Mouse (Mus musculus): ENCODE measurements around the gene Cep112.

DNA sequence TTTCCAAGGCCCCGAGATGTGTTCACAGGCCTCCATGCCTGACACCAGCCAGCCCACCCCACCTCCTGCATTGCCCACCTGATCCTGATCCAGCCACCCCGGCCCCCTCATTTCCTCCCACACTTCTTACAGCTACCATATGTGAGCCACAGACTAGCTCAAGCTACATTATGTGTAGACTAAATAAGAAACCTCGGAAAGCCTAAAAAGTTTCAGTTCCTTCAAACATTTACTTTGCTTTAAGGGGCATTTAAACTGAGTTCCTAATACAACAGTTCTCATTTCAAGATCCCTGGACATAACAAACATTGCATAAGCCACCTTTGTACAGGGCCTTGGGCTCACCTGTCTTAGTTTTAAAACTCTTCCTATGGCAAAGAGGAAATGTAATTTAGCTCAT lies 415.2 kb downstream of the Cep112 start:
- TF ChIP-seq POLR2A (IDR thresholded peaks at IDR 0.05; ENCODE audit: low read depth, low read length) (no peak), CTCF (conservative IDR thresholded peaks at IDR 0.05; ENCODE audit: insufficient read depth, insufficient read length, low read depth, low read length) (no peak)

Data from kidney, adult 2 months (tissue).